Mouse (Mus musculus) gastrocnemius, adult 2 months (tissue): ENCODE measurements around the gene Cdon. TPM values are rescaled to one million over a fixed set of nuclear protein-coding genes. Genes with fewer than 3 reads are reported as not detected.
A peak's percentile ranks its signal among the peaks of the same experiment; 100 is the strongest.

ENCODE experiments used
- DNase-seq: peaks from one replicate; pipeline ENCODE4 v3.0.0; 2022
- H3K27ac ChIP-seq: fragments of 200-600 bp; 2 replicates; pipeline ENCODE4 v1.8.1; 2022; ENCODE audit warnings: mild to moderate bottlenecking
- H3K4me3 ChIP-seq: fragments of 200-600 bp; 2 replicates; pipeline ENCODE4 v1.8.1; 2022; ENCODE audit warnings: mild to moderate bottlenecking, moderate library complexity
- CTCF ChIP-seq: fragments of 200-600 bp; IDR thresholded peaks from 2 replicates; pipeline ENCODE4 v1.8.1; 2022; ENCODE audit warnings: antibody characterized with exemption, mild to moderate bottlenecking, moderate library complexity
- intact Hi-C: fragments of 180-260 bp; cut with DNase I; formaldehyde crosslinking; loops from one replicate; pipeline ENCODE4 v1.15.1; 2025
- total RNA-seq, 2 experiments: library from RNA; stranded (reverse); gene quantifications; 2 replicates each; pipeline ENCODE4 v1.2.3; 2021

Gene Cdon
- total RNA-seq, 2 experiments from 2014 or later = 12.4 to 12.9 TPM

GRCm38 (mm10) chr9:35486616-35487015 lies 65.7 kb downstream of the Cdon start:
- peak overlapping the region; percentile 20; the same call in 1 of the 2 replicates for H3K27ac ChIP-seq
- no peak for DNase-seq
- no peak overlapping the region for H3K4me3 ChIP-seq
- intact Hi-C loops = no loop called here
- TF ChIP-seq CTCF = no peak

- TF ChIP-seq CTCF = no peak
- Histone ChIP-seq H3K4me3 (no peak overlapping the region), H3K27ac (no peak overlapping the region)
- DNase-seq = no peak
- intact Hi-C loops = no loop called here
Measured at GRCm38 (mm10) chr9:35488496-35488895, 67.6 kb downstream of the Cdon start.

- intact Hi-C loops = no loop called here
- DNase-seq = no peak
- Histone ChIP-seq H3K4me3 (no peak overlapping the region), H3K27ac (peak overlapping the region; percentile 35)
- no peak for TF ChIP-seq CTCF
Measured at GRCm38 (mm10) chr9:35491109-35491866, 70.4 kb downstream of the Cdon start.

GRCm38 (mm10) chr9:35493033-35493732 lies 72.3 kb downstream of the Cdon start:
- DNase-seq = no peak
- intact Hi-C loops = no loop called here

GRCm38 (mm10) chr9:35493733-35494092 lies 72.8 kb downstream of the Cdon start:
- H3K27ac ChIP-seq = no peak overlapping the region
- TF ChIP-seq CTCF = no peak
- intact Hi-C loops = no loop called here
- DNase-seq = no peak
- H3K4me3 ChIP-seq = no peak overlapping the region

More at GRCm38 (mm10) chr9:35493033-35493732, 72.3 kb downstream of the Cdon start:
- Histone ChIP-seq H3K27ac (no peak overlapping the region), H3K4me3 (no peak overlapping the region)
- no peak for TF ChIP-seq CTCF

- no peak for TF ChIP-seq CTCF
- intact Hi-C loops = no loop called here
- H3K4me3 ChIP-seq = no peak overlapping the region
- no peak for DNase-seq
- no peak overlapping the region for H3K27ac ChIP-seq
Measured at GRCm38 (mm10) chr9:35494937-35495336, 74.0 kb downstream of the Cdon start.

GRCm38 (mm10) chr9:35495471-35495870 lies 74.5 kb downstream of the Cdon start:
- Histone ChIP-seq H3K27ac (no peak overlapping the region), H3K4me3 (no peak overlapping the region)
- intact Hi-C loops = no loop called here
- TF ChIP-seq CTCF = no peak
- DNase-seq = no peak

- H3K27ac ChIP-seq = no peak overlapping the region
- no peak for DNase-seq
- intact Hi-C loops = no loop called here
- TF ChIP-seq CTCF = no peak
- H3K4me3 ChIP-seq = no peak overlapping the region
Measured at GRCm38 (mm10) chr9:35499946-35500345, 79.0 kb downstream of the Cdon start.

GRCm38 (mm10) chr9:35502361-35503000 lies 81.6 kb downstream of the Cdon start:
- no peak overlapping the region for H3K4me3 ChIP-seq
- intact Hi-C loops = no loop called here
- H3K27ac ChIP-seq = no peak overlapping the region
- TF ChIP-seq CTCF = no peak
- no peak for DNase-seq

- peak; percentile 84 for DNase-seq
- intact Hi-C loops = no loop called here
- Histone ChIP-seq H3K27ac (peak overlapping the region; percentile 25), H3K4me3 (peak overlapping the region; percentile 34)
- no peak for TF ChIP-seq CTCF
Measured at GRCm38 (mm10) chr9:35508234-35508633, 87.3 kb downstream of the Cdon start.

- no peak overlapping the region for H3K27ac ChIP-seq
- intact Hi-C loops = no loop called here
- no peak for DNase-seq
- TF ChIP-seq CTCF = no peak
- H3K4me3 ChIP-seq = no peak overlapping the region
Measured at GRCm38 (mm10) chr9:35513900-35514299, 93.0 kb downstream of the Cdon start.

- intact Hi-C loops = no loop called here
- TF ChIP-seq CTCF = no peak
Measured at GRCm38 (mm10) chr9:35516182-35516581, 95.3 kb downstream of the Cdon start.

GRCm38 (mm10) chr9:35516711-35517110 lies 95.8 kb downstream of the Cdon start:
- no peak for TF ChIP-seq CTCF
- Histone ChIP-seq H3K27ac (no peak overlapping the region), H3K4me3 (no peak overlapping the region)
- intact Hi-C loops = no loop called here
- DNase-seq = no peak

More at GRCm38 (mm10) chr9:35516182-35516581, 95.3 kb downstream of the Cdon start:
- Histone ChIP-seq H3K27ac (no peak overlapping the region), H3K4me3 (no peak overlapping the region)
- no peak for DNase-seq
